ENCODE assay signal across 12 mouse cellular contexts in genomic region chr14:117146089-117146488, GRCm38 (mm10).
DNase-seq lines count a peak whose midpoint lies in the region; ATAC-seq and TF ChIP-seq lines count a peak whose summit lies in the region.
"Had no signal": no experiment of that assay in that cellular context is flagged by ENCODE, and none has a peak within 500 bp of the region (broad histone marks: within the 10 kb centered on the region; RNA-seq: fewer than 3 reads in every experiment).

No protein-coding gene starts in this region.

- peak; percentile 31 to 58 for DNase-seq in cerebellum, postnatal 25 days
- DNase-seq in kidney, postnatal 4 days, result peak; percentile 8 to 24
- peak; percentile 30 for DNase-seq in brain, embryonic 18.5 days (ENCODE audit: low read depth, low spot score)
- no peak for DNase-seq in adrenal gland, postnatal 10 days
- no peak for DNase-seq in B cell, adult 2 months

- no peaks in the 10 kb centered on the region for H3K27me3 ChIP-seq in kidney, embryonic 14.5 days (ENCODE audit: control insufficient read depth, insufficient read depth, low read length)
- no peaks in the 10 kb centered on the region for H3K27me3 ChIP-seq in myocyte (ENCODE audit: control insufficient read depth, insufficient read depth, insufficient read length)
- H3K27me3 ChIP-seq: hindbrain, embryonic 12.5 days; stomach, embryonic 15.5 days had no signal

- WGBS in kidney, embryonic 14.5 days, result 72% methylated on average over 4 of the region's 4 CpGs

- H3K4me3 ChIP-seq in kidney, embryonic 14.5 days (ENCODE audit: low read length), result no peak overlapping the region
- no peak overlapping the region for H3K4me3 ChIP-seq in myocyte
- H3K4me3 ChIP-seq: hindbrain, embryonic 12.5 days; stomach, embryonic 15.5 days had no signal

- no peaks in the 10 kb centered on the region for H3K9me3 ChIP-seq in kidney, embryonic 14.5 days (ENCODE audit: control insufficient read depth, low read length)
- H3K9me3 ChIP-seq: hindbrain, embryonic 12.5 days; stomach, embryonic 15.5 days had no signal

- no peaks in the 10 kb centered on the region for H3K4me1 ChIP-seq in kidney, embryonic 14.5 days (ENCODE audit: control insufficient read depth, insufficient read depth, low read length)
- H3K4me1 ChIP-seq: hindbrain, embryonic 12.5 days; stomach, embryonic 15.5 days had no signal

- no peak for ATAC-seq in cerebellum, adult (ENCODE audit: insufficient number of reproducible peaks, low FRiP score, low TSS enrichment)
- no peak for ATAC-seq in kidney, embryonic 14.5 days (ENCODE audit: low FRiP score, low TSS enrichment)
- ATAC-seq: midbrain, embryonic 16.5 days had no signal

- H3ac ChIP-seq in myocyte (ENCODE audit: control insufficient read depth, insufficient read length), result no peak overlapping the region

- no peak for TF ChIP-seq POLR2A in myocyte (IDR thresholded peaks at IDR 0.05; ENCODE audit: insufficient read length, low read depth)

- no peak overlapping the region for H3K27ac ChIP-seq in kidney, embryonic 14.5 days (ENCODE audit: low read depth, low read length)
- H3K27ac ChIP-seq: hindbrain, embryonic 12.5 days; liver, embryonic 14.5 days; stomach, embryonic 15.5 days had no signal

- H3K9ac ChIP-seq in kidney, embryonic 14.5 days (ENCODE audit: low read depth, low read length), result no peak overlapping the region
- H3K9ac ChIP-seq: hindbrain, embryonic 12.5 days; liver, embryonic 14.5 days; stomach, embryonic 15.5 days had no signal

- no peaks in the 10 kb centered on the region for H3K79me2 ChIP-seq in myocyte (ENCODE audit: control insufficient read depth, insufficient read depth)

- no peaks in the 10 kb centered on the region for H3K36me3 ChIP-seq in kidney, embryonic 14.5 days (ENCODE audit: control insufficient read depth, insufficient read depth, low read length)
- H3K36me3 ChIP-seq in myocyte (ENCODE audit: control insufficient read depth, insufficient read depth), result no peaks in the 10 kb centered on the region
- H3K36me3 ChIP-seq: hindbrain, embryonic 12.5 days; stomach, embryonic 15.5 days had no signal

- H3K4me2 ChIP-seq in kidney, embryonic 14.5 days (replicated peaks; ENCODE audit: low read depth, low read length), result no peak overlapping the region
- no peak overlapping the region for H3K4me2 ChIP-seq in myocyte (ENCODE audit: low read depth)
- H3K4me2 ChIP-seq: hindbrain, embryonic 12.5 days; stomach, embryonic 15.5 days had no signal

TF ChIP-seq in myocyte, 11 proteins besides CTCF, POLR2A, EP300 and RAD21:
- no peak for TF ChIP-seq TCF12 (IDR thresholded peaks at IDR 0.05; ENCODE audit: insufficient read depth, poor library complexity, severe bottlenecking)
- TF ChIP-seq REST (IDR thresholded peaks at IDR 0.05; ENCODE audit: insufficient read depth, insufficient read length), result no peak
- no peak for TF ChIP-seq SRF (IDR thresholded peaks at IDR 0.05; ENCODE audit: control insufficient read depth, insufficient read length, low read depth)
- TF ChIP-seq CEBPB (IDR thresholded peaks at IDR 0.05; ENCODE audit: insufficient read depth, poor library complexity, severe bottlenecking), result peak; percentile 79; the same call in 1 of the 2 replicates
- TF ChIP-seq MYOG (IDR thresholded peaks at IDR 0.05; ENCODE audit: control insufficient read depth in 1 of 3, insufficient read depth in 1 of 3, insufficient read length in 2 of 3, low read depth in 2 of 3), result no peak
- TF ChIP-seq TCF3 (IDR thresholded peaks at IDR 0.05; ENCODE audit: insufficient read length, low read depth), result no peak
- peak in 1 of 3 experiments; percentile 39 for TF ChIP-seq MYOD1 (IDR thresholded peaks at IDR 0.05; ENCODE audit: control insufficient read depth in 1 of 3, insufficient read length in 2 of 3, low read depth in 2 of 3)
- TF ChIP-seq E2F4 (IDR thresholded peaks at IDR 0.05; ENCODE audit: insufficient read depth), result no peak

Comparison
In these comparisons a context has a peak if more than half of its experiments do, and no peak if none do; other contexts are left out.
1. DNase-seq: peak in cerebellum, postnatal 25 days (2 of 2), kidney, postnatal 4 days (2 of 2) and brain, embryonic 18.5 days (single experiment); none in adrenal gland, postnatal 10 days (single experiment) and B cell, adult 2 months (0 of 2).